Mouse (Mus musculus) cerebellum, adult 2 months (tissue): ENCODE data around the gene Gk. TPM values are rescaled to one million over a fixed set of nuclear protein-coding genes. Genes with fewer than 3 reads are reported as not detected.

Experiments used
- DNase-seq, 2 experiments: peaks; one replicate each; pipeline ENCODE4 v3.0.0; 2021
- H3K27ac ChIP-seq: fragments of 200-500 bp; 2 replicates; pipeline ENCODE4 v1.5.1; 2012; ENCODE audit warnings: low read length, control low read depth, inconsistent platforms; ENCODE audit not compliant: insufficient read depth
- H3K27me3 ChIP-seq: fragments of 200-500 bp; 2 replicates; pipeline ENCODE4 v1.6.1; 2012; ENCODE audit warnings: inconsistent platforms, mild to moderate bottlenecking, low read length, moderate library complexity; ENCODE audit not compliant: control insufficient read depth, insufficient read depth
- H3K4me1 ChIP-seq: fragments of 200-500 bp; 2 replicates; pipeline ENCODE4 v1.6.1; 2011; ENCODE audit warnings: low read length; ENCODE audit not compliant: control insufficient read depth, insufficient read depth
- H3K4me3 ChIP-seq: fragments of 200-500 bp; replicated peaks from 2 replicates; pipeline ENCODE3; 2011; ENCODE audit warnings: mild to moderate bottlenecking, low read depth, low read length, control low read depth; ENCODE audit not compliant: insufficient read depth
- CTCF ChIP-seq: fragments of 200-500 bp; IDR thresholded peaks from 2 replicates; pipeline ENCODE4 v1.5.1; 2011; ENCODE audit warnings: low read depth, mild to moderate bottlenecking, control low read depth, low read length, moderate library complexity, borderline replicate concordance; ENCODE audit not compliant: insufficient read depth
- POLR2A ChIP-seq: fragments of 200-500 bp; IDR thresholded peaks from 2 replicates; pipeline ENCODE4 v1.6.1; 2011; ENCODE audit warnings: low read length, control low read depth, borderline replicate concordance; ENCODE audit not compliant: insufficient read depth
- WGBS: fragments of 180-500 bp; shearing (Covaris S2); methylation state at CpG from one replicate; pipeline ENCODE4 v1.1.7; 2018; 5-methylcytosine and 5-hydroxymethylcytosine counted together
- polyA plus RNA-seq: library from polyadenylated mRNA; depleted of rRNA; stranded (reverse); fragments of >200 nt; gene quantifications from 2 replicates; pipeline ENCODE4 v1.2.3, GENCODE M21; 2012

Gene Gk
- polyA plus RNA-seq, 1 experiment, result 15.6 TPM

- Histone ChIP-seq H3K27me3 (no peaks in the 10 kb centered on the region), H3K4me1 (no peaks in the 10 kb centered on the region), H3K4me3 (no peak overlapping the region), H3K27ac (no peak overlapping the region)
- 93% methylated on average over 3 of the region's 3 CpGs for WGBS
- no peak for DNase-seq
- TF ChIP-seq POLR2A (no peak), CTCF (no peak)
These were observed 5.9 kb downstream of the Gk start for GRCm38 (mm10) chrX:85770747-85771146.

GRCm38 (mm10) chrX:85768578-85768977 is 8.0 kb downstream of the Gk start:
- Histone ChIP-seq H3K27me3 (no peaks in the 10 kb centered on the region), H3K4me3 (no peak overlapping the region), H3K27ac (no peak overlapping the region), H3K4me1 (no peaks in the 10 kb centered on the region)
- DNase-seq, result no peak
- TF ChIP-seq CTCF (no peak), POLR2A (no peak)
- 78% methylated on average over 2 of the region's 2 CpGs for WGBS

- Histone ChIP-seq H3K27me3 (no peaks in the 10 kb centered on the region), H3K27ac (no peak overlapping the region), H3K4me1 (no peaks in the 10 kb centered on the region), H3K4me3 (no peak overlapping the region)
- 48% methylated on average over 3 of the region's 3 CpGs for WGBS
- TF ChIP-seq CTCF (no peak), POLR2A (no peak)
- no peak for DNase-seq
These were observed 20.6 kb downstream of the Gk start for GRCm38 (mm10) chrX:85756005-85756404.

- no peak for DNase-seq
- Histone ChIP-seq H3K4me1 (no peaks in the 10 kb centered on the region), H3K27me3 (no peaks in the 10 kb centered on the region), H3K27ac (no peak overlapping the region), H3K4me3 (no peak overlapping the region)
- WGBS, result 91% methylated on average over 3 of the region's 3 CpGs
- TF ChIP-seq POLR2A, result no peak
- no peak for TF ChIP-seq CTCF
These were observed 32.8 kb downstream of the Gk start for GRCm38 (mm10) chrX:85743837-85744236.

GRCm38 (mm10) chrX:85733228-85733627 is 43.4 kb downstream of the Gk start:
- Histone ChIP-seq H3K4me1 (no peaks in the 10 kb centered on the region), H3K4me3 (no peak overlapping the region), H3K27me3 (no peaks in the 10 kb centered on the region), H3K27ac (no peak overlapping the region)
- no peak for DNase-seq
- 96% methylated on average over 5 of the region's 5 CpGs for whole genome bisulfite sequencing
- TF ChIP-seq POLR2A, result no peak
- TF ChIP-seq CTCF, result no peak

GRCm38 (mm10) chrX:85731133-85731938 is 45.3 kb downstream of the Gk start:
- TF ChIP-seq POLR2A (no peak), CTCF (no peak)
- Histone ChIP-seq H3K27me3 (no peaks in the 10 kb centered on the region), H3K4me3 (no peak overlapping the region), H3K4me1 (no peaks in the 10 kb centered on the region), H3K27ac (no peak overlapping the region)
- 80% methylated on average over 9 of the region's 9 CpGs for WGBS
- no peak for DNase-seq

GRCm38 (mm10) chrX:85721226-85721625 is 55.4 kb downstream of the Gk start:
- no peaks in the 10 kb centered on the region for H3K4me1 ChIP-seq
- H3K4me3 ChIP-seq, result no peak overlapping the region
- H3K27me3 ChIP-seq, result no peaks in the 10 kb centered on the region
- no peak overlapping the region for H3K27ac ChIP-seq
- TF ChIP-seq CTCF (peak; percentile 33; the same call in 1 of the 2 replicates), POLR2A (no peak)
- DNase-seq, result peak in 1 of 2 experiments; percentile 3

- 88% methylated on average over 3 of the region's 3 CpGs for WGBS
- DNase-seq, result no peak
- Histone ChIP-seq H3K27ac (no peak overlapping the region), H3K4me3 (no peak overlapping the region), H3K4me1 (no peaks in the 10 kb centered on the region), H3K27me3 (no peaks in the 10 kb centered on the region)
- no peak for TF ChIP-seq CTCF
- TF ChIP-seq POLR2A, result no peak
These were observed 66.2 kb downstream of the Gk start for GRCm38 (mm10) chrX:85710399-85710798.

GRCm38 (mm10) chrX:85705715-85706114 is 70.9 kb downstream of the Gk start:
- H3K27me3 ChIP-seq, result no peaks in the 10 kb centered on the region
- 95% methylated on average over 3 of the region's 3 CpGs for WGBS
- no peak overlapping the region for H3K27ac ChIP-seq
- no peak for DNase-seq
- H3K4me3 ChIP-seq, result no peak overlapping the region
- TF ChIP-seq POLR2A (no peak), CTCF (no peak)
- H3K4me1 ChIP-seq, result no peaks in the 10 kb centered on the region
